Mouse (Mus musculus) ES-E14 (cell line): ENCODE measurements around the gene Angptl1. TPM values are rescaled to one million over a fixed set of nuclear protein-coding genes. Genes with fewer than 3 reads are reported as not detected.

ENCODE experiments used
- DNase-seq: peaks from one replicate; pipeline ENCODE4 v3.0.0-alpha.2; 2013; ENCODE audit warnings: low read depth, low spot score
- H3K27ac ChIP-seq: 2 replicates; pipeline ENCODE4 v1.5.1; 2012; ENCODE audit warnings: low read depth, mild to moderate bottlenecking, low read length, moderate library complexity, mixed read lengths; ENCODE audit not compliant: poor library complexity, insufficient read depth, severe bottlenecking
- H3K36me3 ChIP-seq: 2 replicates; pipeline ENCODE4 v1.6.1; 2012; ENCODE audit warnings: mild to moderate bottlenecking, low read length, moderate library complexity, mixed read lengths; ENCODE audit not compliant: control insufficient read depth, poor library complexity, insufficient read depth, severe bottlenecking
- H3K4me1 ChIP-seq, 2 experiments: fragments of 150-350 bp in 1 of 2; sonication (generic) in 1 of 2; 2 replicates each; pipeline ENCODE4 v1.6.1; 2012; ENCODE audit warnings: low read length in 2 of 2, mild to moderate bottlenecking in 1 of 2, mixed read lengths in 1 of 2; ENCODE audit not compliant: control insufficient read depth in 2 of 2, insufficient read depth in 2 of 2, poor library complexity in 1 of 2
- H3K4me3 ChIP-seq, 2 experiments: fragments of 150-350 bp in 1 of 2; sonication (generic) in 1 of 2; 2 replicates each; pipeline ENCODE4 v1.5.1; 2012; ENCODE audit warnings: low read length in 2 of 2, low read depth in 1 of 2, mild to moderate bottlenecking in 1 of 2, mixed read lengths in 1 of 2; ENCODE audit not compliant: insufficient read depth in 1 of 2, poor library complexity in 1 of 2, severe bottlenecking in 1 of 2
- H3K9ac ChIP-seq: 2 replicates; pipeline ENCODE4 v1.6.1; 2012; ENCODE audit warnings: low read depth, mild to moderate bottlenecking, low read length, mixed read lengths; ENCODE audit not compliant: poor library complexity, insufficient read depth, severe bottlenecking
- H3K9me3 ChIP-seq: fragments of 150-350 bp; sonication (generic); 2 replicates; pipeline ENCODE4 v1.6.1; 2012; ENCODE audit warnings: low read depth, mild to moderate bottlenecking, low read length; ENCODE audit not compliant: control insufficient read depth, insufficient read depth
- CHD2 ChIP-seq: IDR thresholded peaks from 2 replicates; pipeline ENCODE4 v1.6.1; 2014; ENCODE audit warnings: mild to moderate bottlenecking, low read depth, low read length, inconsistent platforms
- HCFC1 ChIP-seq: IDR thresholded peaks from 2 replicates; pipeline ENCODE4 v1.6.1; 2012; ENCODE audit warnings: low read length, inconsistent platforms, borderline replicate concordance; ENCODE audit not compliant: insufficient read depth
- MAFK ChIP-seq: IDR thresholded peaks from 2 replicates; pipeline ENCODE4 v1.6.1; 2014; ENCODE audit warnings: mild to moderate bottlenecking, low read depth, low read length, inconsistent platforms; ENCODE audit not compliant: insufficient read depth
- ZC3H11A ChIP-seq: IDR thresholded peaks from 2 replicates; pipeline ENCODE4 v1.6.1; 2012; ENCODE audit warnings: low read depth, mild to moderate bottlenecking, inconsistent platforms, low read length, borderline replicate concordance
- ZNF384 ChIP-seq: IDR thresholded peaks from 2 replicates; pipeline ENCODE4 v1.6.1; 2012; ENCODE audit warnings: low read depth, low read length, inconsistent platforms
- in situ Hi-C, 2 experiments: fragments of 600-800 bp; cut with MboI; formaldehyde crosslinking; loops; one replicate each; pipeline ENCODE4 v1.15.1; 2025; ENCODE audit warnings: low sequenced_read_pairs in 2 of 2, inconsistent platforms in 1 of 2; ENCODE audit not compliant: unreplicated experiment in 2 of 2
- total RNA-seq: library from RNA; depleted of rRNA; stranded (reverse); fragments of 300-350 nt; gene quantifications from 2 replicates; pipeline ENCODE4 v1.2.3, GENCODE M21; 2012

The Angptl1 gene
- total RNA-seq, 1 experiment: 0.13 TPM

GRCm38 (mm10) chr1:156885879-156886278 lies 47.5 kb downstream of the Angptl1 start:
- Histone ChIP-seq H3K9ac (no peak overlapping the region), H3K9me3 (no peaks in the 10 kb centered on the region), H3K27ac (no peak overlapping the region), H3K4me1 (no peaks in the 10 kb centered on the region), H3K4me3 (no peak overlapping the region), H3K36me3 (peaks cover 14% of the 10 kb centered on the region)
- no peak for DNase-seq
- TF ChIP-seq ZNF384 (no peak), ZC3H11A (no peak), MAFK (no peak), CHD2 (no peak), HCFC1 (no peak)
- in situ Hi-C loops: no loop called here

DNA sequence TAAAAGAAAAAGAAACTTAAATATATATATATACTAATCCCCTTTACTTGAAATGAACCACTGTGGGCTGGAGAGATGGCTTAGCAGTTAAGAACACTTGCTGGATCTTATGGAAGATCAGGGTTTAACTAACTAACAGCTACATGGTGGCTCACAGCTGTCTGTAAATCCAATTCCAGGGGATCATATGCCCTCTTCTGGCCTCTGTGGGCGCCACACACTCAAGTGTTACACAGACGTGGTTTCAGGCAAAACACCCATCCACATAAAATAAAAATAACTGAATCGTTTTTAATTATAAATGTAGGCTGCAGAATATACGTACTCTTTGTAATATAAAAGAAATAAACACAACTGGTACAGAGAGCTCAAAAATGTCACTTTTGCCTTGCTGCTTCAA lies 50.5 kb downstream of the Angptl1 start:
- no peaks in the 10 kb centered on the region for H3K9me3 ChIP-seq
- TF ChIP-seq ZC3H11A: no peak
- TF ChIP-seq HCFC1: no peak
- no peak for TF ChIP-seq ZNF384
- no peak for TF ChIP-seq MAFK
- TF ChIP-seq CHD2: no peak
- in situ Hi-C loops: no loop called here
- H3K4me3 ChIP-seq: no peak overlapping the region
- DNase-seq: no peak
- H3K4me1 ChIP-seq: no peaks in the 10 kb centered on the region
- no peak overlapping the region for H3K9ac ChIP-seq
- H3K36me3 ChIP-seq: peaks cover 6% of the 10 kb centered on the region
- no peak overlapping the region for H3K27ac ChIP-seq

DNA sequence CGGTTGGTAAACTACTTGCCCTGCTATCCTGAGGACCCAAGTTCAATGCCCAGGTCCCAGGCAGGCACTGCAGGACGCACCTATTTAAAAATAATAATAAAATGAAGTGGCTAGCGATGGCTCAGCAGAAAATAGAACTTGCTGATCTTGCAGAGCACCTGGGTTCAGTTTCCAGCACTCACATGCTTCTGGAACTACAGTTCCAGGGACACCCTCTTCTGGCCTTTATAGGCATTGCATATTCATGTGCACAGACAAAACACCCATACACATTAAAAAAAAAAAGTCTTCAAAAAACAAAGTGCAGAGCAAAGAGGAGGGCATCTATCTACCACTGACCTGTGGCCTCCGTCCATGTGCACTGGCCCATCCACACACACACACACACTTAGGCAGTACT lies 53.2 kb downstream of the Angptl1 start:
- H3K4me1 ChIP-seq: no peaks in the 10 kb centered on the region
- in situ Hi-C loops: no loop called here
- H3K9ac ChIP-seq: no peak overlapping the region
- peak; percentile 61; the same call in 1 of the 2 replicates for TF ChIP-seq ZNF384
- no peak for TF ChIP-seq ZC3H11A
- H3K9me3 ChIP-seq: no peaks in the 10 kb centered on the region
- H3K27ac ChIP-seq: no peak overlapping the region
- DNase-seq: peak; percentile 15
- no peak overlapping the region for H3K4me3 ChIP-seq
- peaks cover 6% of the 10 kb centered on the region; the same call in 1 of the 2 replicates for H3K36me3 ChIP-seq

GRCm38 (mm10) chr1:156901689-156902088 lies 63.3 kb downstream of the Angptl1 start:
- Histone ChIP-seq H3K4me1 (no peaks in the 10 kb centered on the region), H3K9me3 (no peaks in the 10 kb centered on the region), H3K4me3 (no peak overlapping the region), H3K9ac (no peak overlapping the region), H3K36me3 (peaks cover 4% of the 10 kb centered on the region; the same call in 1 of the 2 replicates), H3K27ac (no peak overlapping the region)
- DNase-seq: no peak
- in situ Hi-C loops: no loop called here
- TF ChIP-seq MAFK (no peak), ZNF384 (no peak), ZC3H11A (no peak), HCFC1 (no peak), CHD2 (no peak)

- Histone ChIP-seq H3K4me3 (no peak overlapping the region), H3K27ac (no peak overlapping the region), H3K9ac (no peak overlapping the region), H3K9me3 (no peaks in the 10 kb centered on the region), H3K4me1 (no peaks in the 10 kb centered on the region; a peak in 1 of 4 replicates), H3K36me3 (no peaks in the 10 kb centered on the region)
- in situ Hi-C loops: no loop called here
- no peak for DNase-seq
- TF ChIP-seq CHD2: no peak
- TF ChIP-seq MAFK: no peak
Observed at GRCm38 (mm10) chr1:156903899-156904298, 65.5 kb downstream of the Angptl1 start.
